Mouse (Mus musculus) neural tube, embryonic 12.5 days (tissue): ENCODE data around the gene Sf3a3. TPM values are rescaled to one million over a fixed set of nuclear protein-coding genes. Genes with fewer than 3 reads are reported as not detected.
A peak's percentile ranks its signal among the peaks of the same experiment; 100 is the strongest.

Experiments
- ATAC-seq: fragments of 200-750 bp; cut with Nextera tagmentation; 2 replicates; pipeline ENCODE4 v1.8.0; 2017; ENCODE audit warnings: low read depth, mild to moderate bottlenecking, moderate TSS enrichment, moderate library complexity; ENCODE audit not compliant: low FRiP score
- H3K27ac ChIP-seq: fragments of 300-500 bp; sonication (generic); 2 replicates; pipeline ENCODE4 v1.5.1; 2016
- H3K27me3 ChIP-seq: fragments of 300-500 bp; sonication (generic); replicated peaks from 2 replicates; pipeline ENCODE4 v1.6.1; 2016; ENCODE audit warnings: mild to moderate bottlenecking
- H3K36me3 ChIP-seq: fragments of 300-500 bp; sonication (generic); 2 replicates; pipeline ENCODE4 v1.6.1; 2016; ENCODE audit warnings: mild to moderate bottlenecking
- H3K4me1 ChIP-seq: fragments of 300-500 bp; sonication (generic); 2 replicates; pipeline ENCODE4 v1.6.1; 2016
- H3K4me2 ChIP-seq: fragments of 300-500 bp; sonication (generic); replicated peaks from 2 replicates; pipeline ENCODE4 v1.6.1; 2016; ENCODE audit warnings: mild to moderate bottlenecking
- H3K4me3 ChIP-seq: fragments of 300-500 bp; sonication (generic); 2 replicates; pipeline ENCODE4 v1.5.1; 2016
- H3K9ac ChIP-seq: fragments of 300-500 bp; sonication (generic); 2 replicates; pipeline ENCODE4 v1.6.1; 2016; ENCODE audit warnings: mild to moderate bottlenecking
- H3K9me3 ChIP-seq: fragments of 300-500 bp; sonication (generic); 2 replicates; pipeline ENCODE4 v1.6.1; 2016; ENCODE audit warnings: mild to moderate bottlenecking
- WGBS: fragments of 180-500 bp; shearing (Covaris S2); methylation state at CpG from one replicate; pipeline ENCODE4 v1.1.7; 2016; 5-methylcytosine and 5-hydroxymethylcytosine counted together
- microRNA counts: library from miRNA; unstranded; fragments of <30 nt; microRNA quantifications from one replicate; lab custom pipeline; 2017
- microRNA-seq: library from miRNA; unstranded; fragments of <30 nt; microRNA quantifications from one replicate; pipeline ENCODE4, GENCODE M21; 2017
- polyA plus RNA-seq: library from polyadenylated mRNA; unstranded; fragments of >200 nt; fragmentation: Nextera tagmentation; extraction: Ambion mirVana; gene quantifications from 2 replicates; pipeline ENCODE4 v1.2.1, GENCODE M21; 2016

The Sf3a3 gene
- polyA plus RNA-seq, 1 experiment from 2014 or later, result 162 TPM

GRCm38 (mm10) chr4:124773449-124773848 lies 58.9 kb downstream of the Sf3a3 start:
- no peak overlapping the region for H3K27ac ChIP-seq
- H3K36me3 ChIP-seq, result no peaks in the 10 kb centered on the region
- no peak overlapping the region for H3K4me3 ChIP-seq
- H3K4me1 ChIP-seq, result no peaks in the 10 kb centered on the region
- H3K9ac ChIP-seq, result no peak overlapping the region
- no peaks in the 10 kb centered on the region for H3K27me3 ChIP-seq
- no peak overlapping the region for H3K4me2 ChIP-seq
- WGBS, result 84% methylated on average over 2 of the region's 2 CpGs
- no peak for ATAC-seq
- no peaks in the 10 kb centered on the region for H3K9me3 ChIP-seq

- Histone ChIP-seq H3K9ac (no peak overlapping the region), H3K4me2 (no peak overlapping the region), H3K4me3 (no peak overlapping the region), H3K27ac (no peak overlapping the region), H3K4me1 (no peaks in the 10 kb centered on the region), H3K36me3 (peaks cover 4% of the 10 kb centered on the region; the same call in 1 of the 2 replicates), H3K9me3 (no peaks in the 10 kb centered on the region), H3K27me3 (no peaks in the 10 kb centered on the region)
- ATAC-seq, result no peak
- whole genome bisulfite sequencing, result 95% methylated on average over 6 of the region's 6 CpGs
These were observed 59.4 kb downstream of the Sf3a3 start for GRCm38 (mm10) chr4:124773995-124774394.

GRCm38 (mm10) chr4:124774429-124774828 lies 59.9 kb downstream of the Sf3a3 start:
- Histone ChIP-seq H3K9ac (no peak overlapping the region), H3K27me3 (no peaks in the 10 kb centered on the region), H3K4me3 (no peak overlapping the region), H3K36me3 (peaks cover 9% of the 10 kb centered on the region; the same call in 1 of the 2 replicates), H3K4me2 (no peak overlapping the region), H3K9me3 (no peaks in the 10 kb centered on the region), H3K4me1 (no peaks in the 10 kb centered on the region), H3K27ac (no peak overlapping the region)
- 77% methylated on average over 2 of the region's 2 CpGs for WGBS
- ATAC-seq, result no peak

DNA sequence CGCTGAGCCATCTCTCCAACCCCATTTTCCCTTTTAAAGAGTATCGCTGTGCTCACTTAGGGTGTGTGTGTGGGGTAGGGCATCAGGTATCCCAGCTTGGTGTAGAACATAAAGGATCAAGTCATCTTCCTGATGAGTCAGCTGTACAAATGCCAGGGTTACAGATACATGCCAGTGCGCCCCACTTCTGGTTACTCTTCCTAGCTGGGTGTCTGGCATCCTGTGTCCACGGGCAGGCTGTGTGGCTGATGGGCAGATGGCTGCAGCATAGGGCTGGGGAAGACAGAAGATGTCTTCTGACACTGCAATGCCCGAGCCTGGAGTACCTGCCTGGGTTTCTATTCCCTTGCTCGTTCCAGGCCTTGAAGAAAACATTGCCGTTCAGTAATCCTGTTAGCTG lies 66.8 kb downstream of the Sf3a3 start:
- 92% methylated on average over 7 of the region's 7 CpGs for WGBS
- Histone ChIP-seq H3K36me3 (peaks cover 64% of the 10 kb centered on the region), H3K9ac (no peak overlapping the region), H3K27me3 (no peaks in the 10 kb centered on the region), H3K27ac (no peak overlapping the region), H3K4me1 (no peaks in the 10 kb centered on the region), H3K4me3 (no peak overlapping the region), H3K4me2 (no peak overlapping the region), H3K9me3 (no peaks in the 10 kb centered on the region)
- ATAC-seq, result no peak

MicroRNAs within 50 kb of the gene (microRNA counts, 519-probe panel; counts per million panel counts)
- 342 counts per million, percentile 67 among the panel's probes with 10 or more counts for microRNA mmu-miR-697 (lab: Ali Mortazavi, UCI)
- 342 counts per million, percentile 67 among the panel's probes with 10 or more counts for microRNA mmu-miR-698 (lab: Ali Mortazavi, UCI)

Small RNAs within 50 kb of the gene (microRNA-seq; reads per million reads assigned to microRNA genes)
- gene Gm24721, result not detected
- gene Mir697, result not detected
- not detected for gene Mir698

Other genes starting within 250 kb of the Sf3a3 start
- 0.84 and 1.2 TPM in 2 replicates for gene 3100002H09Rik, start 104.0 kb upstream of the Sf3a3 start, polyA plus RNA-seq
- 25.2 and 25.8 TPM in 2 replicates for gene Pou3f1, start 58.0 kb upstream of the Sf3a3 start, polyA plus RNA-seq
- gene Utp11, start 21.2 kb upstream of the Sf3a3 start, polyA plus RNA-seq, result 58.5 and 60.4 TPM in 2 replicates
- 1.6 and 3.6 TPM in 2 replicates for gene Fhl3, start 14.1 kb upstream of the Sf3a3 start, polyA plus RNA-seq
- 26.2 and 29.7 TPM in 2 replicates for gene Inpp5b, start 27.1 kb downstream of the Sf3a3 start, polyA plus RNA-seq
- 12.9 and 14.2 TPM in 2 replicates for gene Mtf1, start 87.3 kb downstream of the Sf3a3 start, polyA plus RNA-seq
- gene Yrdc, start 135.9 kb downstream of the Sf3a3 start, polyA plus RNA-seq, result 56.4 and 56.5 TPM in 2 replicates
- 71.6 and 77.6 TPM in 2 replicates for gene 1110065P20Rik, start 136.4 kb downstream of the Sf3a3 start, polyA plus RNA-seq
- 8.2 and 10.3 TPM in 2 replicates for gene Maneal, start 147.4 kb downstream of the Sf3a3 start, polyA plus RNA-seq
- 6.3 and 6.6 TPM in 2 replicates for gene Epha10, start 166.1 kb downstream of the Sf3a3 start, polyA plus RNA-seq
- 16.5 and 18.6 TPM in 2 replicates for gene 9930104L06Rik, start 222.3 kb downstream of the Sf3a3 start, polyA plus RNA-seq
- 121 TPM in 2 replicates for gene Cdca8, start 224.5 kb downstream of the Sf3a3 start, polyA plus RNA-seq